Mouse (Mus musculus) small intestine, adult 2 months (tissue): Measurements from ENCODE around the gene Mrpl4. TPM values are rescaled to one million over a fixed set of nuclear protein-coding genes. Genes with fewer than 3 reads are reported as not detected.
A peak's percentile ranks its signal among the peaks of the same experiment; 100 is the strongest.

Experiments
- H3K27ac ChIP-seq: fragments of 200-500 bp; 2 replicates; pipeline ENCODE4 v1.5.1; 2012; ENCODE audit warnings: low read depth, low read length, control low read depth, inconsistent platforms; ENCODE audit not compliant: insufficient read depth
- H3K27me3 ChIP-seq: fragments of 200-500 bp; 2 replicates; pipeline ENCODE4 v1.6.1; 2012; ENCODE audit warnings: mild to moderate bottlenecking, moderate library complexity, low read length, inconsistent platforms; ENCODE audit not compliant: control insufficient read depth, insufficient read depth
- H3K36me3 ChIP-seq: fragments of 200-500 bp; 2 replicates; pipeline ENCODE4 v1.6.1; 2012; ENCODE audit warnings: mild to moderate bottlenecking, low read length, control low read depth, inconsistent platforms; ENCODE audit not compliant: control insufficient read depth, insufficient read depth
- H3K4me1 ChIP-seq: fragments of 200-500 bp; 2 replicates; pipeline ENCODE4 v1.6.1; 2012; ENCODE audit warnings: low read length, inconsistent platforms, mixed read lengths; ENCODE audit not compliant: control insufficient read depth, insufficient read depth, insufficient read length
- H3K4me3 ChIP-seq: fragments of 200-500 bp; 2 replicates; pipeline ENCODE4 v1.5.1; 2012; ENCODE audit warnings: low read depth, mild to moderate bottlenecking, control low read depth, inconsistent platforms, low read length, moderate library complexity
- CTCF ChIP-seq: fragments of 200-500 bp; IDR thresholded peaks from 2 replicates; pipeline ENCODE4 v1.5.1; 2012; ENCODE audit warnings: low read depth, mild to moderate bottlenecking, control low read depth, inconsistent platforms, low read length, moderate library complexity, mixed read lengths; ENCODE audit not compliant: insufficient replicate concordance, insufficient read length; ENCODE audit errors: extremely low read depth
- POLR2A ChIP-seq: fragments of 200-500 bp; IDR thresholded peaks from 2 replicates; pipeline ENCODE4 v1.6.1; 2012; ENCODE audit warnings: low read depth, mild to moderate bottlenecking, control low read depth, inconsistent platforms, low read length, moderate library complexity
- WGBS: fragments of 180-500 bp; shearing (Covaris S2); methylation state at CpG from one replicate; pipeline ENCODE4 v1.1.7; 2018; 5-methylcytosine and 5-hydroxymethylcytosine counted together
- polyA plus RNA-seq: library from polyadenylated mRNA; depleted of rRNA; stranded (reverse); fragments of >200 nt; gene quantifications from 2 replicates; pipeline ENCODE4 v1.2.3, GENCODE M21; 2012

Mrpl4 gene
- polyA plus RNA-seq, 1 experiment = 143 TPM

- TF ChIP-seq POLR2A = no peak
- under 1% methylated on average over 4 of the region's 4 CpGs for WGBS
- H3K27ac ChIP-seq = no peak overlapping the region
- no peaks in the 10 kb centered on the region for H3K36me3 ChIP-seq
- H3K4me1 ChIP-seq = peaks cover 10% of the 10 kb centered on the region
- H3K27me3 ChIP-seq = no peaks in the 10 kb centered on the region
- H3K4me3 ChIP-seq = peak overlapping the region; percentile 70
Measured at GRCm38 (mm10) chr9:20976961-20977689, 25.4 kb upstream of the Mrpl4 start.

GRCm38 (mm10) chr9:20978409-20979095 lies 24.0 kb upstream of the Mrpl4 start:
- Histone ChIP-seq H3K4me3 (no peak overlapping the region), H3K4me1 (peaks cover 10% of the 10 kb centered on the region), H3K27ac (no peak overlapping the region), H3K27me3 (no peaks in the 10 kb centered on the region), H3K36me3 (no peaks in the 10 kb centered on the region)
- 50% methylated on average over 10 of the region's 10 CpGs for WGBS
- TF ChIP-seq CTCF (no peak), POLR2A (no peak)

DNA sequence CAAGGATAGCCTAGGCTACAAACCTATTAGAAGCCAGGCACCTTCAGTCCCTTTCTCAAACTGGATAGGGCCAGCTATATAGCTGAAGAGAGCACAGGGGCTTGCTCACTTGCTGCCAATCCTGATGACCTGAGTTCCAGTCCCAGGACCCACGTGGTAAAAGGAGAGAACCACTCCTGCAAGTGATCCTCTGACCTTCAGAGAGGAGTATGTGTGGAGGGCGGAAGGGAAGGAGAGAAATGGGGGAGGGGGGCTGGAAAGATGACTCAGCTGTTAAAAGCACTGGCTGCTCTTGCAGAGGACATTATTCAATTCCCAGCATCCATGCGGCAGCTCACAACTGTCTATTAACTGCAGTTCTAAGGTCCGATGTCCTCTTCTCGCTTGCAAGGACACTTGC lies 23.4 kb upstream of the Mrpl4 start:
- H3K4me3 ChIP-seq = no peak overlapping the region
- peaks cover 10% of the 10 kb centered on the region for H3K4me1 ChIP-seq
- no peak for TF ChIP-seq CTCF
- no peak for TF ChIP-seq POLR2A
- H3K27ac ChIP-seq = no peak overlapping the region
- WGBS = 78% methylated on average over 5 of the region's 5 CpGs
- H3K36me3 ChIP-seq = no peaks in the 10 kb centered on the region
- H3K27me3 ChIP-seq = no peaks in the 10 kb centered on the region

DNA sequence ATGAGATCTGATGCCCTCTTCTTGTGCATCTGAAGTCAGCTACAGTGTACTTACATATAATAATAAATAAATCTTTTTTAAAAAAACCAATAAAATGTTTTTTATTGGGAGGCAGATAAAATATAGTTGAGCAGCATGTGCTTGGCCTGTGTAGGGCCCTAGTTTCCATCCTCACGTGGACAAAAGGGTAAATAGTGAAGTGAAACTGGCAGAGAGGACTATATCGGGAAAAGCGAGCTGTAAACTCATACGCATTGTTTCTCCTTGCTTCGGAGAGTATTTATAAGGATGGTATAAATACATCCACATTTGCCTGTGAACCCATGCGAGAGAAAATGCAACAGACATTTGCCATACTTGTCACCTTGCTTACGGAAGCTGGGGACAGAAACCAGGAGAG lies 22.8 kb upstream of the Mrpl4 start:
- TF ChIP-seq POLR2A = no peak
- no peak for TF ChIP-seq CTCF
- WGBS = 84% methylated on average over 7 of the region's 7 CpGs

GRCm38 (mm10) chr9:20982171-20982570 lies 20.4 kb upstream of the Mrpl4 start:
- Histone ChIP-seq H3K27ac (no peak overlapping the region), H3K4me1 (no peaks in the 10 kb centered on the region), H3K27me3 (no peaks in the 10 kb centered on the region), H3K36me3 (no peaks in the 10 kb centered on the region), H3K4me3 (no peak overlapping the region)
- WGBS = 72% methylated on average over 3 of the region's 3 CpGs
- TF ChIP-seq POLR2A (no peak), CTCF (no peak)

More for the DNA sequence above, 22.8 kb upstream of the Mrpl4 start:
- H3K36me3 ChIP-seq = no peaks in the 10 kb centered on the region
- H3K27ac ChIP-seq = no peak overlapping the region
- no peaks in the 10 kb centered on the region for H3K27me3 ChIP-seq
- no peak overlapping the region for H3K4me3 ChIP-seq
- peaks cover 10% of the 10 kb centered on the region for H3K4me1 ChIP-seq

DNA sequence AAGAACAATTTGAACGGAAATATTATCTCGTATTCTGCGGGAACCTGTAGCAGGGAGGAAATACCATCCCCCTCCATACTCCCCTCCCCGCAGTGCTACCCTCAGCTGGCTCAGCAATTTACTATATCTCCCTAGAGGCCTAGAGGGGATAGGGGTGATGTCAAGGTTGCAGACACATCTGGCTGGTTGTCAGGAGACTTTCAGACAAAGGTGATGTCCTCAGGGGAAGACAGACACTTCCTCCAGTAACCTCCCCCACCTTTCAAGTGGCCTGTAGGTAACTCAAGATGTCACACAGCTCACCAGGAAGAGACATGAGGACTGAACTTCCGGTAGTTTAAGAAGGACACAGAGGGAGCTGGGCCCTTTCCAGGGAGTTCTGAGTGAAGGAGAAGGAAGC lies 19.4 kb upstream of the Mrpl4 start:
- H3K4me1 ChIP-seq = no peaks in the 10 kb centered on the region
- no peaks in the 10 kb centered on the region for H3K36me3 ChIP-seq
- WGBS = 40% methylated on average over 5 of the region's 5 CpGs
- no peak for TF ChIP-seq CTCF
- no peak for TF ChIP-seq POLR2A
- no peak overlapping the region for H3K4me3 ChIP-seq
- H3K27me3 ChIP-seq = no peaks in the 10 kb centered on the region
- no peak overlapping the region for H3K27ac ChIP-seq

- WGBS = 77% methylated on average over 15 of the region's 15 CpGs
- TF ChIP-seq POLR2A (no peak), CTCF (no peak)
- H3K36me3 ChIP-seq = no peaks in the 10 kb centered on the region
- no peaks in the 10 kb centered on the region for H3K27me3 ChIP-seq
- peaks cover 3% of the 10 kb centered on the region; the same call in 1 of the 2 replicates for H3K4me1 ChIP-seq
- peak overlapping the region; percentile 60; the same call in 1 of the 2 replicates for H3K27ac ChIP-seq
- no peak overlapping the region for H3K4me3 ChIP-seq
Measured at GRCm38 (mm10) chr9:20986952-20987686, 15.4 kb upstream of the Mrpl4 start.
